Mouse (Mus musculus) stomach, embryonic 14.5 days (tissue): Measurements from ENCODE around the gene Pcbp4. TPM values are rescaled to one million over a fixed set of nuclear protein-coding genes. Genes with fewer than 3 reads are reported as not detected.
A peak's percentile ranks its signal among the peaks of the same experiment; 100 is the strongest.

Experiments used
- ATAC-seq: fragments of 200-750 bp; cut with Nextera tagmentation; 2 replicates; pipeline ENCODE4 v1.8.0; 2017; ENCODE audit warnings: low read depth, moderate TSS enrichment; ENCODE audit not compliant: insufficient number of reproducible peaks, insufficient read depth, low FRiP score
- H3K27ac ChIP-seq: fragments of 300-500 bp; sonication (generic); 2 replicates; pipeline ENCODE4 v1.5.1; 2014; ENCODE audit warnings: mild to moderate bottlenecking, low read length, moderate library complexity, mixed read lengths
- H3K27me3 ChIP-seq: fragments of 300-500 bp; sonication (generic); 2 replicates; pipeline ENCODE4 v1.6.1; 2014; ENCODE audit warnings: low read length, control low read depth, mixed read lengths; ENCODE audit not compliant: control insufficient read depth, insufficient read depth
- H3K36me3 ChIP-seq: fragments of 300-500 bp; sonication (generic); 2 replicates; pipeline ENCODE4 v1.6.1; 2014; ENCODE audit warnings: mild to moderate bottlenecking, control low read depth, low read length, moderate library complexity, mixed read lengths; ENCODE audit not compliant: control insufficient read depth, insufficient read depth
- H3K4me1 ChIP-seq: fragments of 300-500 bp; sonication (generic); 2 replicates; pipeline ENCODE4 v1.6.1; 2014; ENCODE audit warnings: low read length, control low read depth, mixed read lengths; ENCODE audit not compliant: control insufficient read depth, insufficient read depth
- H3K4me2 ChIP-seq: fragments of 300-500 bp; sonication (generic); replicated peaks from 2 replicates; pipeline ENCODE4 v1.6.1; 2014; ENCODE audit warnings: low read depth, low read length, control low read depth
- H3K4me3 ChIP-seq: fragments of 300-500 bp; sonication (generic); 2 replicates; pipeline ENCODE4 v1.5.1; 2014; ENCODE audit warnings: low read depth, low read length, control low read depth
- H3K9ac ChIP-seq: fragments of 300-500 bp; sonication (generic); replicated peaks from 2 replicates; pipeline ENCODE4 v1.6.1; 2014; ENCODE audit warnings: low read depth, mild to moderate bottlenecking, control low read depth, low read length, moderate library complexity, mixed read lengths
- H3K9me3 ChIP-seq: fragments of 300-500 bp; sonication (generic); 2 replicates; pipeline ENCODE4 v1.6.1; 2016; ENCODE audit warnings: low read depth, low read length, control low read depth; ENCODE audit not compliant: control insufficient read depth
- WGBS: fragments of 180-500 bp; shearing (Covaris S2); extraction: QIAGEN DNeasy Blood & Tissue Kit; methylation state at CpG from one replicate; pipeline ENCODE4 v1.1.7; 2014; 5-methylcytosine and 5-hydroxymethylcytosine counted together
- polyA plus RNA-seq: library from polyadenylated mRNA; unstranded; fragments of >200 nt; fragmentation: Nextera tagmentation; extraction: Ambion mirVana; gene quantifications from 2 replicates; pipeline ENCODE4 v1.2.1, GENCODE M21; 2014

Gene Pcbp4
- polyA plus RNA-seq, 1 experiment from 2014 or later: 60.9 TPM

- no peak overlapping the region for H3K4me2 ChIP-seq
- no peaks in the 10 kb centered on the region for H3K9me3 ChIP-seq
- WGBS: 66% methylated on average over 4 of the region's 4 CpGs
- H3K9ac ChIP-seq: no peak overlapping the region
- H3K27me3 ChIP-seq: no peaks in the 10 kb centered on the region
- no peak overlapping the region for H3K4me3 ChIP-seq
- no peak for ATAC-seq
- no peaks in the 10 kb centered on the region for H3K36me3 ChIP-seq
- no peak overlapping the region for H3K27ac ChIP-seq
- peaks cover 21% of the 10 kb centered on the region for H3K4me1 ChIP-seq
Observed at GRCm38 (mm10) chr9:106472321-106472720, 19.2 kb downstream of the Pcbp4 start.

GRCm38 (mm10) chr9:106473081-106473752 is 20.1 kb downstream of the Pcbp4 start:
- Histone ChIP-seq H3K4me2 (no peak overlapping the region), H3K27ac (no peak overlapping the region), H3K4me3 (no peak overlapping the region), H3K4me1 (peaks cover 26% of the 10 kb centered on the region), H3K27me3 (no peaks in the 10 kb centered on the region), H3K9me3 (no peaks in the 10 kb centered on the region), H3K36me3 (no peaks in the 10 kb centered on the region), H3K9ac (no peak overlapping the region)
- 88% methylated on average over 16 of the region's 16 CpGs for WGBS
- ATAC-seq: no peak

GRCm38 (mm10) chr9:106473753-106474105 is 20.6 kb downstream of the Pcbp4 start:
- H3K9ac ChIP-seq: no peak overlapping the region
- ATAC-seq: no peak
- no peak overlapping the region for H3K27ac ChIP-seq
- peaks cover 27% of the 10 kb centered on the region for H3K4me1 ChIP-seq
- H3K4me2 ChIP-seq: no peak overlapping the region
- H3K36me3 ChIP-seq: no peaks in the 10 kb centered on the region
- H3K4me3 ChIP-seq: no peak overlapping the region
- H3K27me3 ChIP-seq: no peaks in the 10 kb centered on the region
- H3K9me3 ChIP-seq: no peaks in the 10 kb centered on the region
- 73% methylated on average over 5 of the region's 5 CpGs for WGBS

GRCm38 (mm10) chr9:106474456-106474855 is 21.4 kb downstream of the Pcbp4 start:
- H3K4me1 ChIP-seq: peaks cover 27% of the 10 kb centered on the region
- WGBS: 7% methylated on average over 6 of the region's 6 CpGs
- no peak overlapping the region for H3K4me2 ChIP-seq
- H3K4me3 ChIP-seq: no peak overlapping the region
- no peak overlapping the region for H3K27ac ChIP-seq
- no peak for ATAC-seq
- no peak overlapping the region for H3K9ac ChIP-seq
- H3K36me3 ChIP-seq: no peaks in the 10 kb centered on the region
- H3K9me3 ChIP-seq: no peaks in the 10 kb centered on the region
- H3K27me3 ChIP-seq: no peaks in the 10 kb centered on the region

- no peaks in the 10 kb centered on the region for H3K9me3 ChIP-seq
- H3K4me2 ChIP-seq: no peak overlapping the region
- peaks cover under 1% of the 10 kb centered on the region; the same call in 1 of the 2 replicates for H3K36me3 ChIP-seq
- H3K9ac ChIP-seq: no peak overlapping the region
- no peak overlapping the region for H3K27ac ChIP-seq
- H3K4me1 ChIP-seq: peaks cover 27% of the 10 kb centered on the region
- no peaks in the 10 kb centered on the region for H3K27me3 ChIP-seq
- ATAC-seq: no peak
- 63% methylated on average over 7 of the region's 7 CpGs for WGBS
- no peak overlapping the region for H3K4me3 ChIP-seq
Observed at GRCm38 (mm10) chr9:106475046-106475445, 22.0 kb downstream of the Pcbp4 start.

GRCm38 (mm10) chr9:106475663-106476001 is 22.5 kb downstream of the Pcbp4 start, which contains the start of gene Rrp9:
Gene Rrp9, plus strand, starts transcription at chr9:106475963.
- Histone ChIP-seq H3K4me1 (peaks cover 27% of the 10 kb centered on the region), H3K4me3 (peak within 1 kb of the TSS; percentile 11), H3K4me2 (peak within 1 kb of the TSS; percentile 31), H3K27ac (peak within 1 kb of the TSS; percentile 59), H3K27me3 (no peaks in the 10 kb centered on the region), H3K9me3 (no peaks in the 10 kb centered on the region), H3K36me3 (peaks cover 5% of the 10 kb centered on the region), H3K9ac (peak within 1 kb of the TSS; percentile 15)
- 82% methylated on average over 10 of the region's 10 CpGs for WGBS
- no peak for ATAC-seq

- no peaks in the 10 kb centered on the region for H3K9me3 ChIP-seq
- peaks cover 27% of the 10 kb centered on the region for H3K4me1 ChIP-seq
- ATAC-seq: peak; percentile 48; the same call in 1 of the 2 replicates
- no peaks in the 10 kb centered on the region for H3K27me3 ChIP-seq
- H3K4me2 ChIP-seq: peak overlapping the region; percentile 31
- WGBS: 24% methylated on average over 16 of the region's 16 CpGs
- H3K4me3 ChIP-seq: peak overlapping the region; percentile 11
- H3K27ac ChIP-seq: peak overlapping the region; percentile 59
- H3K9ac ChIP-seq: peak overlapping the region; percentile 15
- peaks cover 11% of the 10 kb centered on the region for H3K36me3 ChIP-seq
Observed at GRCm38 (mm10) chr9:106476002-106476923, 23.2 kb downstream of the Pcbp4 start.

GRCm38 (mm10) chr9:106476924-106477484 is 23.9 kb downstream of the Pcbp4 start, which contains the start of gene Parp3:
Gene Parp3, minus strand, starts transcription at chr9:106476949.
- Histone ChIP-seq H3K4me3 (peak within 1 kb of the TSS; percentile 75), H3K27ac (peak within 1 kb of the TSS; percentile 59), H3K27me3 (no peaks in the 10 kb centered on the region), H3K9ac (peak within 1 kb of the TSS; percentile 37), H3K36me3 (peaks cover 11% of the 10 kb centered on the region), H3K4me1 (peaks cover 23% of the 10 kb centered on the region), H3K9me3 (no peaks in the 10 kb centered on the region), H3K4me2 (peak within 1 kb of the TSS; percentile 94)
- ATAC-seq: peak; percentile 97
- 2% methylated on average over 41 of the region's 41 CpGs for WGBS
